Mouse (Mus musculus): ENCODE measurements around the gene Hes3. TPM values are rescaled to one million over a fixed set of nuclear protein-coding genes. Genes with fewer than 3 reads are reported as not detected.

Hes3 gene
- total RNA-seq (2021), result under 1 TPM; 0.30 to 0.32 TPM
- long read RNA-seq, experiment 1, partial matches to known transcripts, result 1 of 1 reads
- long read RNA-seq, experiment 1, other reads (novel, unspliced or antisense), result 0 of 1 reads
- long read RNA-seq, experiment 2, result 0 reads

DNA sequence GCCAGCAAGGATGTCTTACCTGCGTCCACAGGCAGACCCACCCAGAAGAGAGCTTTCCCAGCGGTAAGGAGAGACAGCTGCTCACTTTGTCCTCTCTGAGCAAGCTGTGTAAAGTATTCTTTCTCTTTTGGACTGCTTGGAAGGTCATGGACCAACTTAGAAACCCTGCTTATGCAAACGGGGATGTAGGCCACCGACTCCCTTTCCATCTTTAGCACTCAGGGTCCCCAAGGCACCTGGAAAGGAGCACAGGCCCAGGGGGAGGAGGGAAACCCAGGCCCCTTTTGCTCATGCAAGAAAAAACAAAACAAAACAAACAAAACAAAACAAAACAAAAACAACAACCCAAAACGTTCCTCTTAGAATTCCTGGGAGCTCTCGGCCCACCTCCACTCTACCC lies at the start of gene Hes3:
Gene Hes3, minus strand, starts transcription at position 101 of the 400 bp plus-strand sequence.
- intact Hi-C loops (cut with DNase I), result no loop called here
- Histone ChIP-seq H3K4me3 (peak within 1 kb of the TSS; percentile 8; the same call in 1 of the 2 replicates), H3K27ac (no peak within 1 kb of the TSS)
- DNase-seq (ENCODE audit: extremely low spot score in 1 of 2, low spot score in 2 of 2), result no peak
- no peak for TF ChIP-seq CTCF (IDR thresholded peaks at IDR 0.05)

DNA sequence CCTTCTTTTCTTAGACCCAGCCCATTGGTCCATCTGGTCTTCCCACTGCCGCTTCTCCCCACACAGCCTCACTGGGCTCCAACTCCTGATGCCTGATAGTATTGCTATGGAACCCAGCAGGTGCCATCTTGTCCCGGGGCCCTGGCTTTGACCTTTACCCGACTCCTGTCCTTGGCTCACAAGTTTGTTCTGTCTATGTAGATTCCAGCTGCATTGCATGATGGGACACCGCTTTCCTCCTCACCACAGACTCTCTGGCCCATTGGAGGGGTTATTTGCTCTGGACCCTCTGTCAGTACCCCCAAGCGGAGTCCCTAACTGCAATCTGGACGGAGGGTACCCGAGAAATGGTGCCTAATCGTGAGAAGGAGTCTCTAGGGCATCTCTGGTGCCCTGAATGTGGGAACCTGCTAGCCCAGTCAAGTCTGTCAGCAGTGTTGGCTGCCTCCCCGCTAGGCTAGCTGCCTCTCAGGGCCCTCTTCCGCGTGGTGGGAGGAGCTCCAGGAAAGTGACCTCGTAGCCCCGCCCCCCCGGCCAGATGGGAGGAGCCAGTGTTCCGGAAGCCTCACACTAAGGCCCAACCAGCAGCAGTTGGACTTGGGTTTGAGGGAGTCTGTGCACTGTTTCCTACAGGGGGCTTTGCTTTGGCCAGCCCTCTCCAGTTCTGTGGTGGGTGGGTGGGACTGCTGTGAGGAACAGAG lies 49.3 kb upstream of the Hes3 start:
- H3K4me3 ChIP-seq, result no peak overlapping the region
- no peak overlapping the region for H3K27ac ChIP-seq
- intact Hi-C loops (cut with DNase I), result no loop called here
- DNase-seq (ENCODE audit: extremely low spot score in 1 of 2, low spot score in 2 of 2), result no peak
- no peak for TF ChIP-seq CTCF (IDR thresholded peaks at IDR 0.05)

GRCm38 (mm10) chr4:152339293-152339790 lies 47.9 kb upstream of the Hes3 start:
- Histone ChIP-seq H3K27ac (peak overlapping the region; percentile 83), H3K4me3 (peak overlapping the region; percentile 56)
- intact Hi-C loops (cut with DNase I), result loop anchor here (5.0 kb wide), 1 partner anchor 153 kb away; no protein-coding TSS in a partner anchor
- peak in 1 of 2 experiments; percentile 36 for DNase-seq (ENCODE audit: extremely low spot score in 1 of 2, low spot score in 2 of 2)
- TF ChIP-seq CTCF (IDR thresholded peaks at IDR 0.05), result no peak

DNA sequence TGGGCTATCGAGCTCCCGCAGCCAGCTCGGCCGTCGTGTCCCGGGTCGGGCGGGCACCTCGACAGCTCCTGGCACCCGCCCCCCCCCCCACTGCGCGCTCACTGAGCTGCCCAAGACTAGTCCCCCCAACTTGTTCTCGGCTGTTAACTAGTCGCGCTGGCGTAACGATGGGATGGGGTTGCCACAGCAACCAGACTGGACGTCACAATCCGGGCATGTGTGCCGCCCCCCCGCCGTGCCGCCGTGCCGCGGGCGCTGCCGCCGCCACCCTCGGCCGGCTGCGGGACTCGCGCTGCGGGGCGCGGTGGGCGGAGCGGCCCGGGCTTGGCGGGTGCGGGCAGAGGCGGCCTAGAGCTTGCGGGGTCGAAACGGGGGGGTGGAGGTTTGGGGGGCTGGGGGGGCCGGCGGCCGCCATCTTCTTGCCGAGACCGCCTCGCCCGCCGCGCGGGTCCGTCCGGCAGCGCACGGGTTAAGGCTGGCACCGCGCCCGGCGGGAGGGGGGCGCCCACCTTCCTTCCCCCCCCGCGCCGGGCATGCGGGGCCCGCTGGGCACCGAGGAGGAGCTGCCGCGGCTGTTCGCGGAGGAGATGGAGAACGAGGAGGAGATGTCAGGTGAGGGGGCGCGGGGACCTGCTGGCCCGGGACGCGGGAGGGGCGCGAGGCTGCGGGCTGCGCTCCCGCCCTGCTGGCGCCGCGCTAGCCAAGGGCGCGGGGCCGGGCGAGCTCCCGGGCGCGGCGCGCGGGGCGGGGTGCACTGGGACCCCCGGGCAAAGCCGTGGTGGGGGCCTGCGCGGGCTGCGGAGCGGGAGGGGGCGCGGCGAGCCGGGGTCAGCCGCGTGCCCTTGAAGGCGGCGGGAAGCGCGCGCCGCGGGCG lies 47.2 kb upstream of the Hes3 start, which contains the start of gene Chd5:
Gene Chd5, plus strand, starts transcription at position 233 of the 874 bp plus-strand sequence.
- intact Hi-C loops (cut with DNase I), result loop anchor here (5.0 kb wide), 1 partner anchor 154 kb away; no protein-coding TSS in a partner anchor
- H3K4me3 ChIP-seq, result peak within 1 kb of the TSS; percentile 56
- H3K27ac ChIP-seq, result peak within 1 kb of the TSS; percentile 92
- peak; percentile 71 to 81 for DNase-seq (ENCODE audit: extremely low spot score in 1 of 2, low spot score in 2 of 2)
- TF ChIP-seq CTCF (IDR thresholded peaks at IDR 0.05), result no peak

DNA sequence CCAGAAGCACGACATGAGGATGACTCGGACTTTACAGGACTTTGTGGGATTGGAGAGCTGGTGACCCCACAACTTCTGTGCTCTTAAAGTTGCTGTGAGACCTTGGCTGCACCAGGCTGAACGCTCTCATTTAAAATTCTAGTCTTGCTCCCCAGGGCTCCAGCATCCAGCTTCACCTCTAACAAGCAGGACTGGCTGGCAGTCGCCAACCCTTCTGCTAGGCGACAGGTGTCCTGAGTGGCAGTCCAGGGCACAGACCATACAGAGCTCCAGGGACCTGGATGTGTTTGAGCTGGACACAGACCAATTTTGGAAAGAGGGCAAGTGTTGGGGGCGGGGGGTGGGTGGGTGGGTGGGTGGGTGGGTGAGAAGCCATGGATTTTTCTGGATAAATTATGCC lies 46.3 kb upstream of the Hes3 start:
- no peak overlapping the region for H3K4me3 ChIP-seq
- no peak for DNase-seq (ENCODE audit: extremely low spot score in 1 of 2, low spot score in 2 of 2)
- TF ChIP-seq CTCF (IDR thresholded peaks at IDR 0.05), result no peak
- intact Hi-C loops (cut with DNase I), result loop anchor here (5.0 kb wide), 1 partner anchor 155 kb away; no protein-coding TSS in a partner anchor
- no peak overlapping the region; the same call in 1 of the 2 replicates for H3K27ac ChIP-seq

DNA sequence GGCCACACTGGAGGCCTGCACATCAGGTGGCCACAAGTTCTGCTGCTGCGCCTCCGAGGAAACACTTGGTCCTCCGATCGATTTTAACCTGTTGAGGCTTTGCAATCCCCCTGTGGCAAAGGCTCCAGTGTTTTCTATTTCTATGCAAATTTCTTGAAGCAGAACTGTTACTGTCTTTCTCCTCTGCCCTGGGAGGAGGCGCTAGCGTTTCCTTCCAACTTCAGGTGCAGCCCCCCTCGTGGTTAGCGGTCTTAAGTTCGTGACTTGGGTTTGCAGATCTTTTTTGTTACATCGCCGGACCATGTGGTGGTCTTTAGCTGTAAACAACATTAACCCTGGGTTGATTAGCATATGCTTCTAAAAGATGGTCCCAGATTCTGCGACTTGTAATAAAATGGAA lies 42.1 kb upstream of the Hes3 start:
- intact Hi-C loops (cut with DNase I), result no loop called here
- Histone ChIP-seq H3K27ac (no peak overlapping the region), H3K4me3 (no peak overlapping the region)
- no peak for DNase-seq (ENCODE audit: extremely low spot score in 1 of 2, low spot score in 2 of 2)
- TF ChIP-seq CTCF (IDR thresholded peaks at IDR 0.05), result no peak

GRCm38 (mm10) chr4:152332952-152333351 lies 41.5 kb upstream of the Hes3 start:
- intact Hi-C loops (cut with DNase I), result no loop called here
- Histone ChIP-seq H3K4me3 (no peak overlapping the region), H3K27ac (no peak overlapping the region)
- TF ChIP-seq CTCF (IDR thresholded peaks at IDR 0.05), result peak; percentile 97
- DNase-seq (ENCODE audit: extremely low spot score in 1 of 2, low spot score in 2 of 2), result peak; percentile 68 to 69

- intact Hi-C loops (cut with DNase I), result loop anchor here (5.0 kb wide), 2 partner anchors 149 to 156 kb away; partner anchors contain the start of genes Kcnab2 and Nphp4
Measured at GRCm38 (mm10) chr4:152328691-152329090, 37.2 kb upstream of the Hes3 start.

GRCm38 (mm10) chr4:152326543-152326942 lies 35.1 kb upstream of the Hes3 start:
- no peak overlapping the region for H3K27ac ChIP-seq
- DNase-seq (ENCODE audit: extremely low spot score in 1 of 2, low spot score in 2 of 2), result no peak
- TF ChIP-seq CTCF (IDR thresholded peaks at IDR 0.05), result no peak
- intact Hi-C loops (cut with DNase I), result loop anchor here (5.0 kb wide), 2 partner anchors 151 to 154 kb away; partner anchors contain the start of genes Kcnab2 and Nphp4
- peak overlapping the region; percentile 97 for H3K4me3 ChIP-seq

More at GRCm38 (mm10) chr4:152328691-152329090, 37.2 kb upstream of the Hes3 start:
- peak; percentile 40; the same call in 1 of the 2 replicates for TF ChIP-seq CTCF (IDR thresholded peaks at IDR 0.05)
- Histone ChIP-seq H3K27ac (no peak overlapping the region), H3K4me3 (no peak overlapping the region)
- DNase-seq (ENCODE audit: extremely low spot score in 1 of 2, low spot score in 2 of 2), result peak in 1 of 2 experiments; percentile 35

DNA sequence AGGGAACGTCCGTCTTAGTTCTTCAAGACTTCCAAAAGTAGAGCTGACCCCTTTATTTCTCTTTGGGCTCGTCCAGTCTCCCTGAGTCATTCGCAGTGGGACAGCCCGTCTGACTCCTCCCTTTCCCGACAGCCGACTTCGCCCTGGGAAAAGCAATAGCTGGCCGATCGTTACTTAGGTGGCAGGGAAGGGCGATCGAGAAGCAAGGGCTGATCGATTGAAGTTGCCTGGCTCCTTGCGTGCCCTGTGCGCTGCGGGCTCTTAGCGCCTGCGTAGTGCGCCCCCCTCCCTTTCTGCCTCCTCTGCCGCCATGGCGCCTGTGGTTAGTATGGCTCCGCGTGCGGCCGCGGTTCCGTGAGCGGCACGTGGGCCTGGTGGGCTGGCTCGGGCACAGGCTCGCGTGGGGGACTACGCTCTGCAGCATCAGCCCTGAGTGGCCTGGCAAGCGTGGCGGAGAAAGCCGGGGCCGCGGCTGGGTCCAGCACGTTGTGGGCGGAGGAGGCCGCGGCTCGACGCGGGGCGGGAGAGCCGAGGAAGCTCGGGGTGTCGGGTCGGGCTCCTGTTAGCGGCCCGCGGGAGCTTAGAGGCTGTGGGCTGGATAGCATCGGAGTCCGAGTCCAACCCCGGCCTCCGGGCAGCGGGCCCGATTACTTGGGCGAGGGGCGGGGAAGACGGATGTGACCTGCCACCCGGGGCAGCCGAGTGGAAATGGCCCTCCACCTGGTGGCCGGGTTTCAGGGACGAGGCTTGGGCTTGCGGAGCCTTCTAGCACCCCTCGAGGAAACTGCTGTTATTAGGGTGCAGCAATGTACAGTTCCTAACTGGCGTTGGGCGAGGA lies 34.3 kb upstream of the Hes3 start, which contains the start of gene Rpl22:
Gene Rpl22, plus strand, starts transcription at position 169 of the 838 bp plus-strand sequence.
- TF ChIP-seq CTCF (IDR thresholded peaks at IDR 0.05), result peak; percentile 13; the same call in 1 of the 2 replicates
- DNase-seq (ENCODE audit: extremely low spot score in 1 of 2, low spot score in 2 of 2), result peak; percentile 92 to 94
- H3K4me3 ChIP-seq, result peak within 1 kb of the TSS; percentile 97
- peak within 1 kb of the TSS; percentile 83 for H3K27ac ChIP-seq
- intact Hi-C loops (cut with DNase I), result loop anchor here (5.0 kb wide), 2 partner anchors 152 to 153 kb away; partner anchors contain the start of genes Kcnab2 and Nphp4

All from left cerebral cortex, adult 2 months (tissue).